Mouse (Mus musculus) MEL (cell line): ENCODE results near the gene Fam114a1. TPM values are rescaled to one million over a fixed set of nuclear protein-coding genes. Genes with fewer than 3 reads are reported as not detected.

Source experiments
- DNase-seq: peaks from one replicate; pipeline ENCODE4 v3.0.0; 2011; ENCODE audit warnings: low read depth, low spot score
- H3K27ac ChIP-seq: 2 replicates; pipeline ENCODE4 v1.5.1; 2012; ENCODE audit warnings: low read depth, mild to moderate bottlenecking, control low read depth, low read length, moderate library complexity; ENCODE audit not compliant: control insufficient read depth
- H3K27me3 ChIP-seq, 2 experiments: fragments of 150-350 bp in 1 of 2; sonication (generic) in 1 of 2; 2 replicates each; pipeline ENCODE4 v1.6.1; 2012; ENCODE audit warnings: low read length in 2 of 2, mild to moderate bottlenecking in 2 of 2, improper control_type of control experiment in 1 of 2, moderate library complexity in 1 of 2; ENCODE audit not compliant: insufficient read depth in 2 of 2, control insufficient read depth in 1 of 2
- H3K36me3 ChIP-seq, 2 experiments: 2 replicates each; pipeline ENCODE4 v1.6.1; 2012 to 2014; ENCODE audit warnings: low read length in 2 of 2, improper control_type of control experiment in 1 of 2, inconsistent platforms in 1 of 2, mild to moderate bottlenecking in 1 of 2; ENCODE audit not compliant: insufficient read depth in 2 of 2, control insufficient read depth in 1 of 2
- H3K4me1 ChIP-seq, 2 experiments: fragments of 150-350 bp in 1 of 2; sonication (generic) in 1 of 2; 2 replicates each; pipeline ENCODE4 v1.6.1; 2012; ENCODE audit warnings: low read length in 2 of 2, improper control_type of control experiment in 1 of 2, mild to moderate bottlenecking in 1 of 2; ENCODE audit not compliant: insufficient read depth in 2 of 2, control insufficient read depth in 1 of 2
- H3K4me3 ChIP-seq, 2 experiments: fragments of 150-350 bp in 1 of 2; sonication (generic) in 1 of 2; 2 replicates each; pipeline ENCODE4 v1.5.1; 2012; ENCODE audit warnings: low read depth in 2 of 2, low read length in 2 of 2, mild to moderate bottlenecking in 2 of 2, moderate library complexity in 2 of 2, control low read depth in 1 of 2, improper control_type of control experiment in 1 of 2; ENCODE audit not compliant: control insufficient read depth in 1 of 2, insufficient read depth in 1 of 2
- H3K79me2 ChIP-seq: 2 replicates; pipeline ENCODE4 v1.6.1; 2012; ENCODE audit warnings: mild to moderate bottlenecking, low read length, moderate library complexity; ENCODE audit not compliant: control insufficient read depth, poor library complexity, insufficient read depth
- H3K9ac ChIP-seq: 2 replicates; pipeline ENCODE4 v1.6.1; 2012; ENCODE audit warnings: low read depth, mild to moderate bottlenecking, control low read depth, low read length, moderate library complexity; ENCODE audit not compliant: control insufficient read depth, poor library complexity, severe bottlenecking
- H3K9me3 ChIP-seq: fragments of 150-350 bp; sonication (generic); replicated peaks from 2 replicates; pipeline ENCODE4 v1.6.1; 2012; ENCODE audit warnings: mild to moderate bottlenecking, low read length, improper control_type of control experiment, moderate library complexity; ENCODE audit not compliant: insufficient read depth
- CHD2 ChIP-seq: IDR thresholded peaks from 2 replicates; pipeline ENCODE4 v1.6.1; 2011; ENCODE audit warnings: low read length, improper control_type of control experiment
- CTCF ChIP-seq, 3 experiments: IDR thresholded peaks in 2 of 3; conservative IDR thresholded peaks in 1 of 3; 2 replicates each; pipeline ENCODE4 v1.5.1; 2011 to 2012; ENCODE audit warnings: low read length in 3 of 3, low read depth in 2 of 3, mild to moderate bottlenecking in 2 of 3, improper control_type of control experiment in 1 of 3, inconsistent platforms in 1 of 3, mixed read lengths in 1 of 3, moderate library complexity in 1 of 3; ENCODE audit not compliant: control insufficient read depth in 1 of 3, insufficient read depth in 1 of 3, poor library complexity in 1 of 3, severe bottlenecking in 1 of 3
- E2F4 ChIP-seq: IDR thresholded peaks from 2 replicates; pipeline ENCODE4 v1.6.1; 2011; ENCODE audit warnings: low read depth, low read length, improper control_type of control experiment, borderline replicate concordance
- ELF1 ChIP-seq: IDR thresholded peaks from 2 replicates; pipeline ENCODE4 v1.6.1; 2014; ENCODE audit warnings: low read depth, mild to moderate bottlenecking, inconsistent platforms, low read length, improper control_type of control experiment, moderate library complexity
- ETS1 ChIP-seq: IDR thresholded peaks from 2 replicates; pipeline ENCODE4 v1.6.1; 2012; ENCODE audit warnings: low read depth, mild to moderate bottlenecking, inconsistent platforms, low read length, improper control_type of control experiment, moderate library complexity
- GATA1 ChIP-seq: IDR thresholded peaks from 2 replicates; pipeline ENCODE4 v1.6.1; 2011; ENCODE audit warnings: low read depth, low read length, improper control_type of control experiment
- JUND ChIP-seq: IDR thresholded peaks from 2 replicates; pipeline ENCODE4 v1.6.1; 2011; ENCODE audit warnings: low read depth, mild to moderate bottlenecking, improper control_type of control experiment, low read length
- KAT2A ChIP-seq: conservative IDR thresholded peaks from 2 replicates; pipeline ENCODE4 v1.6.1; 2012; ENCODE audit warnings: low read depth, low read length, improper control_type of control experiment, inconsistent platforms
- MAFK ChIP-seq: IDR thresholded peaks from 2 replicates; pipeline ENCODE4 v1.6.1; 2011; ENCODE audit warnings: low read depth, mild to moderate bottlenecking, low read length, improper control_type of control experiment, borderline replicate concordance
- MAX ChIP-seq: IDR thresholded peaks from 2 replicates; pipeline ENCODE4 v1.6.1; 2011; ENCODE audit warnings: low read length, improper control_type of control experiment
- MAZ ChIP-seq: IDR thresholded peaks from 2 replicates; pipeline ENCODE4 v1.6.1; 2012; ENCODE audit warnings: low read depth, mild to moderate bottlenecking, inconsistent platforms, low read length, improper control_type of control experiment
- MEF2A ChIP-seq: IDR thresholded peaks from 2 replicates; pipeline ENCODE4 v1.6.1; 2014; ENCODE audit warnings: low read depth, mild to moderate bottlenecking, inconsistent platforms, low read length, improper control_type of control experiment; ENCODE audit not compliant: poor library complexity, insufficient replicate concordance, severe bottlenecking; ENCODE audit errors: extremely low read depth
- MXI1 ChIP-seq: IDR thresholded peaks from 2 replicates; pipeline ENCODE4 v1.6.1; 2011; ENCODE audit warnings: mild to moderate bottlenecking, low read depth, low read length, improper control_type of control experiment
- MYB ChIP-seq: IDR thresholded peaks from 2 replicates; pipeline ENCODE4 v1.6.1; 2011; ENCODE audit warnings: mild to moderate bottlenecking, low read depth, low read length, improper control_type of control experiment
- MYC ChIP-seq: IDR thresholded peaks from 2 replicates; pipeline ENCODE4 v1.6.1; 2011; ENCODE audit warnings: low read depth, mild to moderate bottlenecking, low read length, improper control_type of control experiment, moderate library complexity
- NRF1 ChIP-seq: IDR thresholded peaks from 2 replicates; pipeline ENCODE4 v1.6.1; 2014; ENCODE audit warnings: low read depth, mild to moderate bottlenecking, inconsistent platforms, low read length, improper control_type of control experiment, moderate library complexity; ENCODE audit not compliant: poor library complexity, insufficient read depth, severe bottlenecking
- POLR2AphosphoS2 ChIP-seq: IDR thresholded peaks from 2 replicates; pipeline ENCODE4 v1.6.1; 2011; ENCODE audit warnings: low read length, improper control_type of control experiment
- POLR2AphosphoS5 ChIP-seq: IDR thresholded peaks from 2 replicates; pipeline ENCODE4 v1.6.1; 2012; ENCODE audit warnings: low read depth, borderline replicate concordance, mild to moderate bottlenecking, inconsistent platforms, low read length, moderate library complexity, mixed read lengths
- RCOR1 ChIP-seq: IDR thresholded peaks from 2 replicates; pipeline ENCODE4 v1.6.1; 2012; ENCODE audit warnings: low read depth, mild to moderate bottlenecking, inconsistent platforms, low read length, improper control_type of control experiment
- SIN3A ChIP-seq: IDR thresholded peaks from 2 replicates; pipeline ENCODE4 v1.6.1; 2012; ENCODE audit warnings: low read length, improper control_type of control experiment, inconsistent platforms
- SMC3 ChIP-seq: IDR thresholded peaks from 2 replicates; pipeline ENCODE4 v1.6.1; 2011; ENCODE audit warnings: low read depth, low read length, improper control_type of control experiment
- TAL1 ChIP-seq: IDR thresholded peaks from 2 replicates; pipeline ENCODE4 v1.6.1; 2012; ENCODE audit warnings: mild to moderate bottlenecking, inconsistent platforms, low read length, moderate library complexity, mixed read lengths
- TBP ChIP-seq: IDR thresholded peaks from 2 replicates; pipeline ENCODE4 v1.8.0; 2011; ENCODE audit warnings: low read depth, low read length, improper control_type of control experiment
- TCF12 ChIP-seq: IDR thresholded peaks from 2 replicates; pipeline ENCODE4 v1.6.1; 2014; ENCODE audit warnings: low read depth, mild to moderate bottlenecking, inconsistent platforms, low read length, improper control_type of control experiment, moderate library complexity
- UBTF ChIP-seq: IDR thresholded peaks from 2 replicates; pipeline ENCODE4 v1.6.1; 2012; ENCODE audit warnings: low read depth, mild to moderate bottlenecking, inconsistent platforms, low read length, improper control_type of control experiment, moderate library complexity, borderline replicate concordance; ENCODE audit not compliant: insufficient read depth
- USF1 ChIP-seq: IDR thresholded peaks from 2 replicates; pipeline ENCODE4 v1.6.1; 2014; ENCODE audit warnings: low read depth, mild to moderate bottlenecking, inconsistent platforms, low read length, improper control_type of control experiment, moderate library complexity
- USF2 ChIP-seq, 2 experiments: IDR thresholded peaks; 2 replicates each; pipeline ENCODE4 v1.6.1; 2011 to 2012; ENCODE audit warnings: improper control_type of control experiment in 2 of 2, low read length in 2 of 2, borderline replicate concordance in 1 of 2, inconsistent platforms in 1 of 2, low read depth in 1 of 2, mild to moderate bottlenecking in 1 of 2; ENCODE audit not compliant: insufficient read depth in 1 of 2
- ZC3H11A ChIP-seq: IDR thresholded peaks from 2 replicates; pipeline ENCODE4 v1.6.1; 2012; ENCODE audit warnings: low read depth, mild to moderate bottlenecking, inconsistent platforms, low read length, improper control_type of control experiment
- ZKSCAN1 ChIP-seq: IDR thresholded peaks from 2 replicates; pipeline ENCODE4 v1.6.1; 2012; ENCODE audit warnings: low read depth, mild to moderate bottlenecking, inconsistent platforms, low read length, improper control_type of control experiment, moderate library complexity
- ZMIZ1 ChIP-seq: IDR thresholded peaks from 2 replicates; pipeline ENCODE4 v1.6.1; 2012; ENCODE audit warnings: low read depth, mild to moderate bottlenecking, inconsistent platforms, low read length, improper control_type of control experiment, moderate library complexity
- polyA plus RNA-seq, 2 experiments: library from polyadenylated mRNA; stranded (reverse) in 1 of 2; unstranded in 1 of 2; fragments of >175 nt in 1 of 2; fragments of >200 nt in 1 of 2; gene quantifications; 2 replicates each; pipeline versions ENCODE4 v1.2.1 to v1.2.4; 2012; ENCODE audit warnings: low replicate concordance in 2 of 2, low read depth in 1 of 2; ENCODE audit not compliant: insufficient read length in 2 of 2, insufficient read depth in 1 of 2, missing spikeins in 1 of 2
- total RNA-seq: library from RNA; depleted of rRNA; stranded (reverse); fragments of 300-350 nt; gene quantifications from 2 replicates; pipeline ENCODE4 v1.2.3, GENCODE M21; 2012

The Fam114a1 gene
- total and polyA plus RNA-seq, 3 experiments = 0.08 TPM; not detected in 2

DNA sequence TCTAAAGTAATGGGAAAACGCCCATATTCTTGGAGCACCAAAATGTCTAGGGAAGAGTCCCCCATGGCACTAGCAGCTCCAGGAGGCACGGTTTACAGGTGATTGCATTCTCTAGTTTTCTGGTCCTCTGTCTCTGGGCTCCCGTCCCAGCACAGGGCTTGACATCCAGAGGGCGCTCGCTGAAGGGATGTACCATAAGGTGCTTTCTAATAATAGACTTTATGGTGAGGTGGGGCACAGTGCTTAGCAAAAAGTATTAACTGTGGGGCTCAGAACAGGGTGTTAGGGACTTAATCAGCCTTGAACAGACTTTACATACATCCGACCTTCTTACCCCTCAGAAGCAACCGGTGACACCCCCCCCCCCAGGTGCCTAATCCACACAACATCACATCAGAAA is 104.8 kb downstream of the Fam114a1 start:
- no peaks in the 10 kb centered on the region for H3K9me3 ChIP-seq
- no peaks in the 10 kb centered on the region for H3K27me3 ChIP-seq
- no peaks in the 10 kb centered on the region for H3K4me1 ChIP-seq
- TF ChIP-seq KAT2A (no peak), POLR2AphosphoS2 (no peak), TAL1 (no peak), JUND (no peak), POLR2AphosphoS5 (no peak), MXI1 (no peak), MYB (no peak), MEF2A (no peak), RCOR1 (no peak), NRF1 (no peak), USF1 (no peak), MYC (no peak), MAX (no peak), USF2 (IDR thresholded peaks at IDR 0.05; ENCODE audit: borderline replicate concordance in 1 of 2, insufficient read depth in 1 of 2, low read depth in 1 of 2, low read length in 2 of 2) (no peak), UBTF (no peak), ZKSCAN1 (no peak), ELF1 (no peak), SMC3 (no peak), ZC3H11A (no peak), SIN3A (no peak)
- DNase-seq = no peak
- H3K9ac ChIP-seq = no peak overlapping the region
- no peak overlapping the region for H3K4me3 ChIP-seq
- no peaks in the 10 kb centered on the region for H3K79me2 ChIP-seq
- no peak overlapping the region for H3K27ac ChIP-seq
- peaks cover 0 to 2% of the 10 kb centered on the region in 2 experiments; a peak in 1 of 4 replicates for H3K36me3 ChIP-seq

DNA sequence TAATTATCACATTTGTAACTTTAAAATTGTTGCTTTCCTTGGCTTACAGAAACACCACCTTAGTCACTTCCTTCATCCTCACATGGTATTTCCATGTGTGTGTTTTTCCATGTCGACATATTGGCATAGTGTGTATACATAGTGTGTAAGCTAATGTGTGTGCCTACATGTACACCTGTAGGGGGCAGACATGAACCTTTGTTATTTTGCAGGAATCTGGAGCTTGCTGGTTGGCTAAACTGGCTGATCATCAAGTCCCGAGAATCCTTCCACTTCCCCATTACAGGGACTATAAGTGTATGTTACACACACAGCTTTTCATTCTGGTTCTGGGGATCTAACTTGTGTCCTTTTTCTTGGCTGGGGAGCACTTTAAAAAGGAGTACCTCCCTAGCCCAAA is 106.2 kb downstream of the Fam114a1 start:
- Histone ChIP-seq H3K79me2 (no peaks in the 10 kb centered on the region), H3K27ac (no peak overlapping the region), H3K9me3 (no peaks in the 10 kb centered on the region), H3K9ac (no peak overlapping the region), H3K4me3 (no peak overlapping the region), H3K36me3 (peaks cover 0 to 2% of the 10 kb centered on the region in 2 experiments; a peak in 1 of 4 replicates), H3K27me3 (no peaks in the 10 kb centered on the region), H3K4me1 (no peaks in the 10 kb centered on the region)
- peak; percentile 23 for DNase-seq
- TF ChIP-seq ZMIZ1 (no peak), E2F4 (no peak), SIN3A (no peak), ETS1 (no peak), USF1 (no peak), CHD2 (no peak), MAZ (no peak), TBP (no peak), JUND (no peak), MEF2A (no peak), MYC (no peak), SMC3 (peak; percentile 30), MAFK (no peak), CTCF (IDR thresholded peaks at IDR 0.05 in 2 of 3, conservative IDR thresholded peaks at IDR 0.05 in 1 of 3; ENCODE audit: control insufficient read depth in 1 of 3, insufficient read depth in 1 of 3, low read depth in 2 of 3, low read length in 3 of 3, poor library complexity in 1 of 3, severe bottlenecking in 1 of 3) (peak in 1 of 3 experiments; percentile 35; a peak in 2 of 6 replicates), MXI1 (no peak), UBTF (no peak), ZKSCAN1 (no peak), GATA1 (no peak), TCF12 (no peak), MAX (no peak), KAT2A (no peak)
